Mouse (Mus musculus): Measurements from ENCODE around the gene Ufsp2.

Gene Ufsp2

GRCm38 (mm10) chr8:46022203-46022602 lies 46.9 kb downstream of the Ufsp2 start:
- no peak for DNase-seq

DNA sequence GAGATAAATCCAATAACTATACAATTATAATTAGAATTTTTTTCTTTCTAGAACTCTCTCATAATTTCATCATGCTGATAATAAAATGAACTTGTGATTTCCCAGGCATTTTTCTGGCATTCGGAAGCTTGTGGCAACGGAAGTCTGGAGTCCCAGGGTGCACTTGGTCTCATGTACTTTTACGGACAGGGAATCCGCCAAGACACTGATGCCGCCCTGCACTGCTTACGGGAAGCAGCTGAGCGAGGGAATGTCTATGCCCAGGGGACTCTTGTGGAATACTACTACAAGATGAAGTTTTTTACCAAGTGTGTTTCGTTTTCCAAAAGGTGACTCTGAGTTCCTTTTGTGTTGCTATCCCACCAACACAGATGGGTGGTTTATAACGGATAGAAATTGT lies 47.4 kb downstream of the Ufsp2 start:
- no peak for DNase-seq

DNA sequence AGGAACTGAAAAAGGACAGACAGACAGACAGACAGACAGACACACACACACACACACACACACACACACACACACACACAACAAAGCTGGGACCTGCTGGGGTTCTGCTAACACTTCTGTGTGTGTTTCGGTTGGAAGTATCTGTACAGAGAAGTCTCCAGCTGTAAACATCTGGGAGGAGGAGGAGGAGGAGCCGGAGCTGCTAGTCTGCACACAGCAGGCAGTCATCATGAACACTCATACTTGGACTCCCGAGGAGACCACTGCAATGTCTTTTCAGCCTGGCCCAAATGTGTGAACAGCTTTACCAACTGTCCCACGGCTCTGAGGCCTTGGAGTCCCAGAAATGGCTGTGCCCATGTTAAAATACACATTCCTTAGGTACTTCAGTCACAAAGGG lies 49.1 kb downstream of the Ufsp2 start:
- no peak for DNase-seq

GRCm38 (mm10) chr8:46036217-46036616 lies 60.9 kb downstream of the Ufsp2 start:
- no peak for DNase-seq

GRCm38 (mm10) chr8:46039666-46040065 lies 64.3 kb downstream of the Ufsp2 start:
- no peak for DNase-seq

DNA sequence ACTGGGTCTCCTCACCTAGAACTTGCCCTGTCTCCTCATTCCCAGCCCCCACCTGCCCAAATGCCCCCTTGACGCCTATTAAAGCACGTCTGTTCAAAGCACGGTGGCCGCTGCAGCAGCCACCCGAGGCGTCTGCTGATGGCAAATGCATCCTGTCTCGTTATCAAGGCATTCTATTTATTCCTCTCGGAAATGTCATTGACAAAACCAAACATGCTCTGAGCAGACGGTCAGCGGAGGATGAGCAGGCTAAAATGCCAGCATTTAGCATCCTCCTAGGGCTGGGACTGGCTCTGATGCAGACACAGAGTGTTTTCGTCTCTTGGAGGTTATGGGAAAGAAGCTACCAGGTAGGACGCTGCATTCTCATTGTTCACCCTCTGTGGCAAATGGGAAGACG lies 64.9 kb downstream of the Ufsp2 start:
- DNase-seq = no peak

Data from B cell, adult 2 months (primary cell).